Mouse (Mus musculus): ENCODE results near the gene Nfyc. TPM values are rescaled to one million over a fixed set of nuclear protein-coding genes. Genes with fewer than 3 reads are reported as not detected.

Nfyc gene
- total RNA-seq, 2 experiments from 2014 or later, result 54.8 to 63.6 TPM

DNA sequence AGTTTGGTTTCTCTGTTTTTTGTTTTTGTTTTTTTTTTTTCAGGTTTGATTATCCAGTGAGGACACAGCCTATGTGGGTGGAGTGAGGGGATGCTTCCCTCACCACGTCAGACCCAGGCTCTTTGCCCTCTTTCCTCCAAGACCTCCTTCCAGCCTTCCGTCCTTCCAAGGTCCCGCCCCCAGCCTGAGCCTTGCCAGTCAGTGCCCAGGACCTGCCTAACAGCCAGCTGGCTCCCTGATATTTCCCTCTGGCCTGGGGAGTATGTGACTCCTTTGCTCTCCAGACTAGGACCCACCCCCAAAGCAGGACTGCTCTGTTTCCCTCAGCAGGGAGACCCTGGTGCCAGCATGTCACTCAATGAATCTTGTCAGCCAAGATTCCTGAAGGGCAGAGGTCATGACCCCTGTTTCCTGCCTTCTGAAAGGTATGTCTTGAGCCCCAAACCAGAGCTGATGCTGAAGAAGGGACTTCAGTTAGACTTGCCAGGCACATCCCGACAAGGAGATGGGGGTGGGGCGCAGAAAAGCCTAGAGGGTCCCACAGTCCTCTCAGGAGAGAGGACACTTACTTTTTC lies 105.8 kb downstream of the Nfyc start:
- DNase-seq, result peak in 1 of 2 experiments; percentile 23
- intact Hi-C loops (cut with DNase I), result no loop called here

DNA sequence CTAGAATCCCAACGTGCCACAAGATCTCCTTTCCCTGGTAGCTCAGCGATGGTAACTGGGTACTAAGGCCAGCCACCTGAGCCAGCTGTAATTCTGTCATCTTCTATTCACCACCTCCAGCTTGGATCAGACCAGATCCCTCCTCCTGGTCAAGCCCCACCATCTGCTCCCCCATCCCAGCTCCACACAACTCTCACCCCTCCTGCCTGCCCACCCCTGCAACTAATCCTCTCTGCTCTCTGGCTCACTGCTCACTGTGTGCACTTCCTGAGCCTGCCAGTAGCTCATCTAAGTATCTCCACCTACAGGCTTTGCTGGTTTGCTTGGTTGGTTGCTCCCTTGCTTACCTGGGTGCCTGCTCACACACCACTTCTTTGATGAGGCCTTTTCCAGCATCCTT lies 109.8 kb downstream of the Nfyc start:
- intact Hi-C loops (cut with DNase I), result no loop called here
- no peak for DNase-seq

DNA sequence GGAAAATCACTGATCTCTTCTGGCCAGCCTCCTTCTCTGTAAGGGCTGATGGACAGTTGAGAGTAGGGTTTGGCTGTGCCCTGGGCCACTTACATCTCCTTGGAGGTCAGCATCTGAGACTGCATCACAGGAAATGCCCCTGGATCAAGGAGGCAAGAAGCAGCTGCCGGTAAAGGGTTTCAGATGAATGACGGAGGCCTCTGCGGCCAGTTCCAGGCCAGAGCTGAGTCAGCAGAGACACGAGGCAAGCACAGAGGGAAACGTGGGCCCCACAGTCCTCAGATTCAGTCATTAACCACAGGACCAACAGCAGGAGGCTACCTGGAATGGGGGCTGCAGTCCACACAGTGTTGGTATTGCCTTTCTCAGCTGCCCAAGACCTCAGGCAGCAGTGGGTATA lies 112.2 kb downstream of the Nfyc start:
- intact Hi-C loops (cut with DNase I), result no loop called here
- no peak for DNase-seq

DNA sequence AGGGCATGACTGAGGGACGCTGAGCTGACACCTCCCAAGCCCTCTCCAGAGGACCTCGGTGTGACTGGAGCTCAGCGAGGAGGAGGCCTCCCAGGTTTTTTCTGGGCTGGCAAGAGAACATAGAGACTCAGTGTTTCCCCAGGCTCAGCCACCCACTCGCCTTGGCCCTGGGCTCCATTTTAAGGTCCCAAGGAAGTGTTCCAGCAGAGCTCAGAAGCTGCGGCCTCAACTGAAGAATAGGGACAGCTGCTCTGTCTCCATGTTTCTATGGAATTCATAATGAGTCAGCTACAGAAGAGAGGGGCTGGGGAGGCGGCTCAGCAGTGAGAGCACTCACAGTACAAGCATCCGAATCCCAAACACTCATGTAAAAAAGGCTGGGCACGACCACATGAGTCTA lies 113.8 kb downstream of the Nfyc start:
- intact Hi-C loops (cut with DNase I), result no loop called here
- no peak for DNase-seq

DNA sequence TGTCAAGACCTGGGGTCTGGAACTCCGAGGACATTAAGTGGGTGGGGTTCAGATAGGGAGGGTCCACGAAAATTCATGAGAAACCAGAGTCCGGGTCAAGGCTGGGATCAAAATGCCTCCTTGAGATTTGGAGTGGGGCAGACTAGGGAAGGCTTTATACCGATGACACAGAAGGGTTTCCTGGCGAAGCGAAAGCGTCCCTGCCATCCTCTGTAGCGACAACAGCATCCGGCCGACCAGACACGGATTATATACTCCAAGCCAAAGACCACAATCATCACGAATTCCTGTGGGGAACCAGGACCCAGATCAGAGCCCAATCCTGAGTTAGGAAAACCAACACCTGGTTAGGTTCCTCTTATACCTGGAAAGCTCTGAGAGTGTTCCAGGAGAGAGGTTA lies 114.6 kb downstream of the Nfyc start:
- intact Hi-C loops (cut with DNase I), result no loop called here
- no peak for DNase-seq

DNA sequence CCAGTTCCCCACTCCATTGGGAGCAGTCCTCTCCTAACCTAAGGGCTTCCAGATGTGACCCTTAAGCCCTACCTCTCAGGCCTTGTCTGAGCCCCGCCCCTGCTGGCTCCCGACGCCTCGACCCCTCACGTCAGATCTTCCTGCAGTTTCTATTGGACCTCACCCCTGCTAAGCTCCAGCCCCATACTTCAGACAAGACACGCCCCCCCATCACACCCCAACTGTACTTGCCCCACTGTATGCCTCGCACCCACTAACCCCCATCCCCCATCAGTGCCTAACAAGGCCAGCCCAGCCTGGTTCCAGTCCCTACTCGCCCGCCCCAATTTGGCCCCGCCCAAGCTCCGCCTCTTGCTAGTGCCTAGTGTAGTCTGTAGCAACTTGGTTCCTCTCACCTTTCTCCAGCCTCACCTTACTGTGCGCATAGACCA lies 115.2 kb downstream of the Nfyc start:
- DNase-seq, result peak in 1 of 2 experiments; percentile 47
- intact Hi-C loops (cut with DNase I), result no loop called here

DNA sequence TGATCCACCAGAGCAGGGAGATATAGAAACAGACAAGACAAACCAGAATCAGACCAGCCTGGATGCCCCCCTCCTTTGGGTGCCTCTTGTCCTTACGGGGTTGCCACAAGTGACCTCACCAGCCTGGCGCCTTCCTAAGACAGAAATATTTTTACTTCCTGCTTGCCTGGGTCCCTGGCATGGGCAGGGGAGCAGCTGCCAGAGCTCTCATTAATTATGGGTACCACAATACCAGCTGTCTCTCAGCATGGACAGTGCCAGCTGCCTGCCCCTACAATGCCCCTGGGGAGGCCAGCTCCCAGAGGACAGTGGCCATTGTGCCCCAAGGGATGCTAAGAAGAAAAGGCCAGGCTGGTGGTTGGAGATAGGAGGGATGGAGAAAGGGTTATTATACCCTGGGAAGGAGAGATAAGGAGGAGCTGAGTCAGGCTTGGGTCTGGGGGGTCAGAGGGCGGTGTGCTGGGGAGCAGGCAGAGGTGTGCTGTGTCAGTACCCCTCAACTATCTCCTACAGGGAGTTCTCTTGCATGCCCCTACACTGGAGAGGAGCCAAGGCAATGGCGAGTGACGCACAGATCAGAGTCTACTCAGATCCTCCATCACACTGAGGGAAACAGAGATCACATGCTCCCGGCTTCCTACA lies 117.4 kb downstream of the Nfyc start:
- no peak for DNase-seq
- intact Hi-C loops (cut with DNase I), result no loop called here

DNA sequence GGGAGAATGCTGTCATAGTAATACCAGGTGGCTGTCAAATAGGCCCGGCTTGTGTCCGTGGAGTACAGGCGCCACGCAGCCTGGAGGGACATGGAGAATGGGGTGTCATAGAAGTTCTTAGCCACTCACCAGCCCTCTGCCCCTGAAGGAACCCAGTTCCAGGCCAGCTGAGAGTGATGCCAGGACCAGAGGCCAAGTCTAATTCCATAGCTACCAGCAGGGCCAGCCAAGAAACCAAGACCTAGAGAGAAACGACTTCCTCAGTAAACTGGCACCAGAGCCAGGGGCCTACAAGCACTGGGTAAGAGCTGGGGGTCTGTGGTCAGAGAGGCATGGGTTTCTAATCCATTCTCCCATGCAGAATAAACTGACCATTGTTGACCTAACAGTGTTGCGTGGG lies 118.4 kb downstream of the Nfyc start:
- intact Hi-C loops (cut with DNase I), result no loop called here
- no peak for DNase-seq

DNA sequence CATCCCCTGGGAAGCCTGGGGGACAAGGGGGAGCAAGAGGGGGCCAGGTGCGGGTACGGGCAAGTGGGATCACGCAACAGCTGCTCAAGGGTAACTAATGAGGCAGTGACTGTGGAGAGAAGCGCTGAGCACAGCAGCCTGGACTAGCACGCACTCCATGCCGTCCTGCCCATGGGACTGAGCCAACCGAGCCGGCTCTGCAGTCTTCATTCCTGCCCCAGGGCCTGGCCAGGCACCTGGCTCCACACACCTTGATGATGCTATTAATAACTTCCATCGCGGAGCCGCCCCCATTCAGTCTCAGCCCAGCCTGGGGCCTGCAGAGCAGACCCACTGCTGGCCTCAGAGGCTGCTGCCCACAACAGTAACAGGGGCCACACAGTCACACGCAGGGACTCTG lies 119.1 kb downstream of the Nfyc start:
- intact Hi-C loops (cut with DNase I), result no loop called here
- DNase-seq, result no peak

Small RNA genes within 50 kb of the gene (microRNA-seq; reads per million reads assigned to microRNA genes)
- gene Gm23936 (ENCODE audit: borderline number of aligned reads in 2 of 2) (0 reads per million in 2 experiments), gene Mir30c-1 (ENCODE audit: borderline number of aligned reads in 2 of 2) (486 to 611 reads per million in 2 experiments), gene Mir30e (ENCODE audit: borderline number of aligned reads in 2 of 2) (0 reads per million in 2 experiments), gene Mir30f (ENCODE audit: borderline number of aligned reads in 2 of 2) (0 reads per million in 2 experiments)

Other genes with a start within 250 kb of the Nfyc start
- not detected for gene Gm8439, start 242.8 kb downstream of the Nfyc start, total RNA-seq (2021)
- gene Cited4, start 165.0 kb downstream of the Nfyc start, total RNA-seq (2021), result 10 to 100 TPM; 26.9 to 36.2 TPM
- 1 to 10 TPM; 2.4 to 2.6 TPM for gene Kcnq4, start 83.0 kb downstream of the Nfyc start, total RNA-seq (2021)
- gene Rims3, start 23.2 kb upstream of the Nfyc start, total RNA-seq (2021), result under 1 TPM; 0.06 to 0.08 TPM
- gene Exo5, start 93.4 kb upstream of the Nfyc start, total RNA-seq (2021), result 1 to 10 TPM; 2.7 to 5.0 TPM
- gene Zfp69, start 120.1 kb upstream of the Nfyc start, total RNA-seq (2021), result 1 to 10 TPM; 1.4 to 1.5 TPM
- 10 to 100 TPM; 40.0 to 47.7 TPM for gene Smap2, start 185.7 kb upstream of the Nfyc start, total RNA-seq (2021)
- under 1 TPM in 1 of 2 experiments, not detected in 1; 0.50 TPM for gene Col9a2, start 207.8 kb upstream of the Nfyc start, total RNA-seq (2021)